17 mouse cellular contexts compared by ENCODE assay signal in the genomic region with DNA sequence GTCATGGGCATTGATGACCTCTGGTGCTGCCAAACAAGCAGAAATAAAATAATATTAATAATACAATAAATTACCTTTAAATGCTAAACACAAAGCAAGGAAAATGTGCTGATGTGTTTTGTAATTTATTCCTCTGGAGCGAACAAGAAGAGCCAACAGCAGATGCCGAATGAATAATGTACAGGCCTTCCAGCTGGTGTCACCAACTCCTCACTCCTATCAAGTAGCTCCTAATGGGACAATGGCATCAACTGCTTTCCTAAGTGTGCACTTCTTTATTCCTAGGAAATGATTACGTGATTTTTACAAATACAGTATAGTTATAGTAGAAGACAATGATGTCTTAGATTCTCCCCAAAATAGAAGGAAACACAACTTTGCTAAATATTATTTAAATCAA.
"Had no signal": no experiment of that assay in that cellular context is flagged by ENCODE, and none has a peak within 500 bp of the region (broad histone marks: within the 10 kb centered on the region; RNA-seq: fewer than 3 reads in every experiment).

No protein-coding gene starts in this region.

- H3K4me2 ChIP-seq: liver, embryonic 11.5 days; liver, embryonic 15.5 days; midbrain, embryonic 12.5 days; neural tube, embryonic 15.5 days had no signal

- H3K27ac ChIP-seq: left cerebral cortex, adult 2 months; limb, embryonic 10.5 days; liver, embryonic 15.5 days; midbrain, embryonic 12.5 days; neural tube, embryonic 15.5 days had no signal

- H3K4me1 ChIP-seq: limb, embryonic 10.5 days; liver, embryonic 15.5 days; megakaryocyte, embryonic 14.5 days; neural tube, embryonic 15.5 days had no signal

- H3K9me3 ChIP-seq: limb, embryonic 10.5 days; liver, embryonic 15.5 days; megakaryocyte, embryonic 14.5 days; midbrain, embryonic 12.5 days; neural tube, embryonic 15.5 days had no signal

- H3K4me3 ChIP-seq: left cerebral cortex, adult 2 months; limb, embryonic 10.5 days; liver, embryonic 15.5 days; megakaryocyte, embryonic 14.5 days; midbrain, embryonic 12.5 days; myocyte; neural tube, embryonic 15.5 days had no signal

- H3K36me3 ChIP-seq: limb, embryonic 10.5 days; liver, embryonic 15.5 days; midbrain, embryonic 12.5 days; neural tube, embryonic 15.5 days had no signal

- H3K27me3 ChIP-seq: liver, embryonic 15.5 days; midbrain, embryonic 12.5 days; neural tube, embryonic 15.5 days had no signal

- H3K9ac ChIP-seq: liver, embryonic 15.5 days; midbrain, embryonic 12.5 days; neural tube, embryonic 15.5 days had no signal

- ATAC-seq: lung, postnatal 0 days had no signal

- DNase-seq: kidney, adult 8-10 months; kidney, postnatal 25 days; lung, adult 2 months; lung, postnatal 4 days; right cerebral cortex, postnatal 4 days; spleen, adult 18-20 months; thymus, adult 18-20 months; thymus, postnatal 14 days had no signal
